Mouse (Mus musculus): ENCODE data around the gene Gm49392. TPM values are rescaled to one million over a fixed set of nuclear protein-coding genes. Genes with fewer than 3 reads are reported as not detected.
A peak's percentile ranks its signal among the peaks of the same experiment; 100 is the strongest.

The Gm49392 gene
- polyA plus RNA-seq, 1 experiment from 2014 or later: 0.16 TPM

DNA sequence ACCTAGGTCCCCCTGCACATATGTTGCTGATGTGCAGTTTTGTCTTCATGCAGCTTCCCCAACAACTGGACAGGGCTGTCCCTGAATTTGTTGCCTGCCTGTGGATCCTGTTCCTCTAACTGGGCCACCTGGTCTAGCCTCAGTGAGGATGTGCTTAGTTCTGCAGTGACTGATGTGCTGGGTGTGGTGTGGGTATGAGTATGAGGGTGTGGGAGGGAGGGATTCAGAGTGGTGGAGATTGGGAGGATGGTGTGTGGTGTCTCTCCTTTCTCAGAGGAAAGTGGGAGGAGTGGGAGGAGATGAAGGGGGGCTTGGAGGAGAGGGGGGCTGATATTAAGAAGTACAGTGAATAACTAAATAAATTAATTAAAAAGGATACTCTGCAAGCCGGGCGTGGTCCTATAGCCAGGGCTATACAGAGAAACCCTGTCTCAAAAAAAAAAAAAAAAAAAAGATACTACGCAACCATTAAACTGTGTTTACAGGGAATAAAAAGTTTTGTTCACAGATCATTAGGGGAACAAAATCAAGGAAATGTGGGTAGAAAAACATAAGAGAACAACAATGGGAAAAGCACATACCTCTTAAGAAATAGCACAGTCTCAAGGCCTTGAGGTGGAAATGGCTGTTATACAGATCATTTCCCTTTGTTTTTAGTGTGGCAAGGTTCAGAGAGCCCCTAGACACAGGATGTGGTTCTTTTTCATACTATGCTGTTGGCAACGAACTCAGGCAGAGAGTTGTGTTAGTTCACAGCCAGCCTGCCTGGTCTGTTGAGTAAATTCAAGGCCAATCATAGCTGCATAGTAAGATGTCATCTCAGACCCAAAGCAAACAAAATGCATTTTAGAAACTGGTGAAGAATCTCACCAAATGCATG is 48.2 kb downstream of the Gm49392 start:
- ATAC-seq (ENCODE audit: low FRiP score) (no peak), DNase-seq (ENCODE audit: low spot score, missing footprints) (no peak)
- no peaks in the 10 kb centered on the region for H3K4me1 ChIP-seq (ENCODE audit: control insufficient read depth, insufficient read depth, low read length)
- no peaks in the 10 kb centered on the region for H3K36me3 ChIP-seq (ENCODE audit: control insufficient read depth, insufficient read depth, low read length)
- WGBS: 93% methylated on average over 4 of the region's 4 CpGs
- no peak overlapping the region for H3K4me2 ChIP-seq
- no peak overlapping the region for H3K9ac ChIP-seq (ENCODE audit: low read length)
- H3K9me3 ChIP-seq (ENCODE audit: control insufficient read depth, low read length): no peaks in the 10 kb centered on the region
- no peak overlapping the region for H3K4me3 ChIP-seq (ENCODE audit: low read depth, low read length)
- no peaks in the 10 kb centered on the region for H3K27me3 ChIP-seq (ENCODE audit: control insufficient read depth, insufficient read depth, low read length)
- H3K27ac ChIP-seq (ENCODE audit: low read depth, low read length): no peak overlapping the region

- no peaks in the 10 kb centered on the region for H3K36me3 ChIP-seq (ENCODE audit: control insufficient read depth, insufficient read depth, low read length)
- H3K27me3 ChIP-seq (ENCODE audit: control insufficient read depth, insufficient read depth, low read length): no peaks in the 10 kb centered on the region
- H3K9me3 ChIP-seq (ENCODE audit: control insufficient read depth, low read length): no peaks in the 10 kb centered on the region
- DNase-seq (ENCODE audit: low spot score, missing footprints) (no peak), ATAC-seq (ENCODE audit: low FRiP score) (no peak)
- H3K4me1 ChIP-seq (ENCODE audit: control insufficient read depth, insufficient read depth, low read length): no peaks in the 10 kb centered on the region
- 82% methylated on average over 8 of the region's 8 CpGs for WGBS
- no peak overlapping the region for H3K4me2 ChIP-seq
- H3K9ac ChIP-seq (ENCODE audit: low read length): no peak overlapping the region
- H3K27ac ChIP-seq (ENCODE audit: low read depth, low read length): no peak overlapping the region
- H3K4me3 ChIP-seq (ENCODE audit: low read depth, low read length): no peak overlapping the region
Observed at GRCm38 (mm10) chr13:60843153-60843552, 53.5 kb downstream of the Gm49392 start.

GRCm38 (mm10) chr13:60842703-60843102 is 54.0 kb downstream of the Gm49392 start:
- Histone ChIP-seq H3K9ac (ENCODE audit: low read length) (no peak overlapping the region), H3K27ac (ENCODE audit: low read depth, low read length) (no peak overlapping the region), H3K4me1 (ENCODE audit: control insufficient read depth, insufficient read depth, low read length) (no peaks in the 10 kb centered on the region), H3K36me3 (ENCODE audit: control insufficient read depth, insufficient read depth, low read length) (no peaks in the 10 kb centered on the region), H3K4me2 (no peak overlapping the region), H3K27me3 (ENCODE audit: control insufficient read depth, insufficient read depth, low read length) (no peaks in the 10 kb centered on the region), H3K4me3 (ENCODE audit: low read depth, low read length) (no peak overlapping the region), H3K9me3 (ENCODE audit: control insufficient read depth, low read length) (no peaks in the 10 kb centered on the region)
- DNase-seq (ENCODE audit: low spot score, missing footprints) (no peak), ATAC-seq (ENCODE audit: low FRiP score) (no peak)
- 86% methylated on average over 6 of the region's 6 CpGs for WGBS

- H3K4me2 ChIP-seq: no peak overlapping the region
- no peak for ATAC-seq (ENCODE audit: low FRiP score)
- no peak overlapping the region for H3K4me3 ChIP-seq (ENCODE audit: low read depth, low read length)
- H3K9ac ChIP-seq (ENCODE audit: low read length): no peak overlapping the region
- WGBS: 74% methylated on average over 2 of the region's 2 CpGs
- no peaks in the 10 kb centered on the region for H3K36me3 ChIP-seq (ENCODE audit: control insufficient read depth, insufficient read depth, low read length)
- no peaks in the 10 kb centered on the region for H3K9me3 ChIP-seq (ENCODE audit: control insufficient read depth, low read length)
- no peak for DNase-seq (ENCODE audit: low spot score, missing footprints)
- no peaks in the 10 kb centered on the region for H3K4me1 ChIP-seq (ENCODE audit: control insufficient read depth, insufficient read depth, low read length)
- H3K27me3 ChIP-seq (ENCODE audit: control insufficient read depth, insufficient read depth, low read length): no peaks in the 10 kb centered on the region
- H3K27ac ChIP-seq (ENCODE audit: low read depth, low read length): no peak overlapping the region
Observed at GRCm38 (mm10) chr13:60839353-60839902, 57.3 kb downstream of the Gm49392 start.

DNA sequence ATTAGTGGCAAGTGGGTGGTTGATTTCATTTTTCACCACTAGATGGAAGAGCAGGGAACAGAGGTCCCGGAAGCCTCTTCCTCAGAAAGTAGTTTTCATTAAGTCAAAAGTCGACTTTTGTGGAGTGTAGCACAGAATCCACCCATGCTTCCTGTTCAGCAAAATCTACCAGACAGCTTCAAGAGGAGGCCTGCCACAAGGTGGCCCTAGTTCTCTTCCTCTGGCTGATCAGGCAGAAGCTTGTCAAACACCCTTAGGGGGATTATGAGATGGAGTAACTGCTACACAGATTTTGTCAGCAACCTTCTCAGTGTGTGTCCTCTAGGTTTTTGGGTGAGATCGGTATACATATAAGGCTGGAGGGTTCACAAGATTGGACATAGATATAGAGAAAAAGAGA is 70.6 kb downstream of the Gm49392 start:
- no peak for ATAC-seq (ENCODE audit: low FRiP score)
- Histone ChIP-seq H3K9me3 (ENCODE audit: control insufficient read depth, low read length) (no peaks in the 10 kb centered on the region), H3K4me1 (ENCODE audit: control insufficient read depth, insufficient read depth, low read length) (no peaks in the 10 kb centered on the region), H3K9ac (ENCODE audit: low read length) (no peak overlapping the region), H3K27ac (ENCODE audit: low read depth, low read length) (no peak overlapping the region), H3K4me3 (ENCODE audit: low read depth, low read length) (no peak overlapping the region), H3K27me3 (ENCODE audit: control insufficient read depth, insufficient read depth, low read length) (no peaks in the 10 kb centered on the region), H3K4me2 (no peak overlapping the region), H3K36me3 (ENCODE audit: control insufficient read depth, insufficient read depth, low read length) (no peaks in the 10 kb centered on the region)
- WGBS: 61% methylated on average over 3 of the region's 3 CpGs
- DNase-seq (ENCODE audit: low spot score, missing footprints): no peak

DNA sequence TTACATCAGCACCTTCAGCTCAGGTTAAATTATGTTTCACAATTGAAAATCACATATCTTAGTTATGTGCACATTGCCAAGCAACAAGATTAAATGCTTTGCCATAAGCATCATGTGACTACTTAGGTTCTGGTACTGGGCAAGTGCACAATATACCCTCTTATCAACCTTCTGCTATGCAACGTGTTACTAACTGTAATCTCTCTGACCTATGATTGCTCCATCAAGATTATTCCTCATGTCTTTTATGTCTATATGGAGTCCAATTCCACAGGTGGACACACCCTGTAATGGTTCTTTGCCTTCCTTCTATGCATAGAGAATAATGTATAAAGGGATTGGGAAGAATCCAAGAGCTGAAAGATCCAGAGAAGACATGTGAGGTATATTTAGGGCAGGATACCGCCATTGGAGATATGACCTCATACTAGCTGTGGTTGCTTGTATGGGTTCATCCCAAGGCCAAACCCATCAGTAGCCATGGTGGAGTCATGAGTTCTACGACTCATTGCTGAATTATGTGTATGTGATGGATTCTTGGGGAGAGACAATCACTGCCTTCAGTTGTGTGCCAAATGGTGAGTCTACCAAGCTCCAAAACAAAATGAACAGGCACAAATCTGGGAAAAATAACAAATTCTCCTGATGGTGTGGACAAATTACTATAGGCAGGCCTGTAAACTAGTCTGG is 76.1 kb downstream of the Gm49392 start:
- no peaks in the 10 kb centered on the region for H3K36me3 ChIP-seq (ENCODE audit: control insufficient read depth, insufficient read depth, low read length)
- WGBS: 71% methylated on average over 3 of the region's 3 CpGs
- no peaks in the 10 kb centered on the region for H3K27me3 ChIP-seq (ENCODE audit: control insufficient read depth, insufficient read depth, low read length)
- H3K9ac ChIP-seq (ENCODE audit: low read length): no peak overlapping the region
- ATAC-seq (ENCODE audit: low FRiP score) (no peak), DNase-seq (ENCODE audit: low spot score, missing footprints) (no peak)
- H3K27ac ChIP-seq (ENCODE audit: low read depth, low read length): no peak overlapping the region
- H3K4me3 ChIP-seq (ENCODE audit: low read depth, low read length): no peak overlapping the region
- H3K4me2 ChIP-seq: no peak overlapping the region
- no peaks in the 10 kb centered on the region for H3K9me3 ChIP-seq (ENCODE audit: control insufficient read depth, low read length)
- H3K4me1 ChIP-seq (ENCODE audit: control insufficient read depth, insufficient read depth, low read length): no peaks in the 10 kb centered on the region

DNA sequence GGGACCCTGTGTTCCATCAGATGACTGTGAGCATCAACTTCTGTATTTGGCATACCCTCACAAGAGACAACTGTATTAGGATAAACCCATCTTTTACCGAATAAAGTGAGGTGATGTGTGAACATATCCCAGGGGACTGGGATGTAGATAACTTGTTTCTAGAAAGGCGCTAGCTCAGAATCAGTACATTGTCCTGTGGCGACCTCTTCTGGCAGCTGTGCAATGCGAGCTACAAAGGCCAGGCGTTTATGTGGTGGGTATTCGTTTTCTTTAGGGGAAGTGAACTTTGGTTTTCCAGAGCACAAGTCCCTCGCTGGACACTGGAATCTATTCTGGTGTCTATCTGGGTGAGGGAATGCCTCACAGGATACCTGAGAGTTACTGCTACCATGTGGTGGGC is 77.2 kb downstream of the Gm49392 start:
- Histone ChIP-seq H3K4me3 (ENCODE audit: low read depth, low read length) (no peak overlapping the region), H3K27ac (ENCODE audit: low read depth, low read length) (no peak overlapping the region), H3K9me3 (ENCODE audit: control insufficient read depth, low read length) (no peaks in the 10 kb centered on the region), H3K4me2 (no peak overlapping the region), H3K9ac (ENCODE audit: low read length) (no peak overlapping the region), H3K36me3 (ENCODE audit: control insufficient read depth, insufficient read depth, low read length) (no peaks in the 10 kb centered on the region), H3K27me3 (ENCODE audit: control insufficient read depth, insufficient read depth, low read length) (no peaks in the 10 kb centered on the region), H3K4me1 (ENCODE audit: control insufficient read depth, insufficient read depth, low read length) (no peaks in the 10 kb centered on the region)
- ATAC-seq (ENCODE audit: low FRiP score) (no peak), DNase-seq (ENCODE audit: low spot score, missing footprints) (peak; percentile 93)
- 14% methylated on average over 7 of the region's 7 CpGs for WGBS

GRCm38 (mm10) chr13:60813722-60814121 is 83.0 kb downstream of the Gm49392 start:
- Histone ChIP-seq H3K4me2 (no peak overlapping the region), H3K4me1 (ENCODE audit: control insufficient read depth, insufficient read depth, low read length) (no peaks in the 10 kb centered on the region), H3K4me3 (ENCODE audit: low read depth, low read length) (no peak overlapping the region), H3K9me3 (ENCODE audit: control insufficient read depth, low read length) (no peaks in the 10 kb centered on the region), H3K9ac (ENCODE audit: low read length) (no peak overlapping the region), H3K27me3 (ENCODE audit: control insufficient read depth, insufficient read depth, low read length) (no peaks in the 10 kb centered on the region), H3K27ac (ENCODE audit: low read depth, low read length) (no peak overlapping the region), H3K36me3 (ENCODE audit: control insufficient read depth, insufficient read depth, low read length) (no peaks in the 10 kb centered on the region)
- WGBS: 70% methylated on average over 1 of the region's 1 CpGs
- ATAC-seq (ENCODE audit: low FRiP score) (no peak), DNase-seq (ENCODE audit: low spot score, missing footprints) (no peak)

GRCm38 (mm10) chr13:60812768-60813167 is 83.9 kb downstream of the Gm49392 start:
- Histone ChIP-seq H3K4me3 (ENCODE audit: low read depth, low read length) (no peak overlapping the region), H3K27me3 (ENCODE audit: control insufficient read depth, insufficient read depth, low read length) (no peaks in the 10 kb centered on the region), H3K4me2 (no peak overlapping the region), H3K27ac (ENCODE audit: low read depth, low read length) (no peak overlapping the region), H3K36me3 (ENCODE audit: control insufficient read depth, insufficient read depth, low read length) (no peaks in the 10 kb centered on the region), H3K9me3 (ENCODE audit: control insufficient read depth, low read length) (no peaks in the 10 kb centered on the region), H3K4me1 (ENCODE audit: control insufficient read depth, insufficient read depth, low read length) (no peaks in the 10 kb centered on the region), H3K9ac (ENCODE audit: low read length) (no peak overlapping the region)
- WGBS: 86% methylated on average over 6 of the region's 6 CpGs
- ATAC-seq (ENCODE audit: low FRiP score) (no peak), DNase-seq (ENCODE audit: low spot score, missing footprints) (no peak)

Measured in midbrain, embryonic 11.5 days (tissue).